Mouse (Mus musculus) testis, adult 2 months (tissue): ENCODE data around the gene Pak6.
A peak's percentile ranks its signal among the peaks of the same experiment; 100 is the strongest.

Source experiments
- CTCF ChIP-seq: fragments of 200-500 bp; IDR thresholded peaks from 2 replicates; pipeline ENCODE4 v1.5.1; 2012; ENCODE audit warnings: low read depth, mild to moderate bottlenecking, inconsistent platforms, low read length, moderate library complexity; ENCODE audit not compliant: control insufficient read depth, insufficient read depth, insufficient replicate concordance
- POLR2A ChIP-seq: fragments of 200-500 bp; IDR thresholded peaks from 2 replicates; pipeline ENCODE4 v1.6.1; 2012; ENCODE audit warnings: low read depth, mild to moderate bottlenecking, inconsistent platforms, low read length, moderate library complexity; ENCODE audit not compliant: control insufficient read depth

- peak; percentile 51; the same call in 1 of the 2 replicates for TF ChIP-seq CTCF
- TF ChIP-seq POLR2A = no peak
These were observed 67.5 kb downstream of the Pak6 start for GRCm38 (mm10) chr2:118730622-118730915.
